10 mouse cellular contexts compared by ENCODE assay signal in the genomic region with DNA sequence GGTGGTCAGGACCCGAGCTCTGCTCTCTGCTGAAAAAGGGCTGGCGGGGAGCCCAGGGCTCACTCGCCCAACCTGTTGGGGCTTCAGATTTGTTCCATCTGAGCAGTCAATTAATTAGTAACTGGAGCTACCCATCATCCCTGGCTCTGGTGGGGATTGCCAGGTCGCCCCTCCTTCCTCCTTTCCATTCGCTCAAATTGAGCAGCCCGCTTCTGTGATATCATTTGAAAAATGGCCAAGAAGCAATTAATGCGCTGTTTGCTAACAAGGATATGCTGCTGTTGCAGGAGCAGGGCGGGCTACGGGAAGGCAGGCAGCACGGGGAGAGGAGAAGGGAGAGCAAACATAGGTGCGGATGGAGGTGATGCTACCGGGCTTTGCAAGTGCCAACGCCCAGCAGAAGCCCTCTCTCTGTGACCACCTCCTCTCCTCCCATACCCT.
A peak's percentile ranks its signal among the peaks of the same experiment; 100 is the strongest.
DNase-seq lines count a peak whose midpoint lies in the region; ATAC-seq lines count a peak whose summit lies in the region.
"Had no signal": no experiment of that assay in that cellular context is flagged by ENCODE, and none has a peak within 500 bp of the region (broad histone marks: within the 10 kb centered on the region; RNA-seq: fewer than 3 reads in every experiment).

No protein-coding gene starts in this region.

- H3K4me3 ChIP-seq in hindbrain, embryonic 15.5 days = no peak overlapping the region
- H3K4me3 ChIP-seq in hindbrain, embryonic 11.5 days (ENCODE audit: low read depth, low read length) = no peak overlapping the region
- H3K4me3 ChIP-seq in forebrain, embryonic 16.5 days (replicated peaks; ENCODE audit: low read length) = no peak overlapping the region

- H3K36me3 ChIP-seq in hindbrain, embryonic 15.5 days = no peaks in the 10 kb centered on the region
- H3K36me3 ChIP-seq in hindbrain, embryonic 11.5 days (ENCODE audit: control insufficient read depth, insufficient read depth, low read length) = no peaks in the 10 kb centered on the region
- no peaks in the 10 kb centered on the region for H3K36me3 ChIP-seq in forebrain, embryonic 16.5 days (ENCODE audit: control insufficient read depth, insufficient read depth)

- intact Hi-C loops in heart, postnatal 14 days (cut with DNase I) = no loop called here
- intact Hi-C loops in left cerebral cortex, postnatal 25 days (cut with DNase I) = no loop called here

- no peak for DNase-seq in hindbrain, embryonic 11.5 days (ENCODE audit: low spot score)
- peak; percentile 70 for DNase-seq in MN1 (ENCODE audit: low spot score)
- DNase-seq in kidney, postnatal 4 days = peak; percentile 79 to 87
- no peak for DNase-seq in heart, postnatal 14 days
- no peak for DNase-seq in left cerebral cortex, postnatal 25 days (ENCODE audit: low spot score in 2 of 2)
- DNase-seq: thymus, adult 2 months had no signal

- peaks cover 11% of the 10 kb centered on the region for H3K4me1 ChIP-seq in hindbrain, embryonic 15.5 days (replicated peaks)
- no peaks in the 10 kb centered on the region for H3K4me1 ChIP-seq in hindbrain, embryonic 11.5 days (replicated peaks; ENCODE audit: control insufficient read depth, insufficient read depth, low read length)
- peaks cover 9% of the 10 kb centered on the region for H3K4me1 ChIP-seq in forebrain, embryonic 16.5 days (replicated peaks; ENCODE audit: control insufficient read depth, insufficient read depth, low read length)

- 0 out of 2 replicates have a peak, but pooled peaks have one; percentile 45 for ATAC-seq in hindbrain, embryonic 15.5 days (ENCODE audit: low FRiP score, low read depth)
- ATAC-seq in hindbrain, embryonic 11.5 days (ENCODE audit: low FRiP score) = no peak
- peak; percentile 77 for ATAC-seq in forebrain, embryonic 16.5 days
- ATAC-seq in monocyte, adult 5-6 weeks (replicated peaks; ENCODE audit: insufficient number of reproducible peaks, low FRiP score, low TSS enrichment, poor library complexity, severe bottlenecking) = no peak

- H3K9ac ChIP-seq in hindbrain, embryonic 15.5 days = no peak overlapping the region
- H3K9ac ChIP-seq in hindbrain, embryonic 11.5 days (ENCODE audit: low read depth, low read length) = no peak overlapping the region
- H3K9ac ChIP-seq in forebrain, embryonic 16.5 days (replicated peaks; ENCODE audit: low read depth, low read length) = no peak overlapping the region

- 42% methylated on average over 13 of the region's 13 CpGs for WGBS in hindbrain, embryonic 15.5 days
- 73% methylated on average over 13 of the region's 13 CpGs for WGBS in hindbrain, embryonic 11.5 days
- WGBS in forebrain, embryonic 16.5 days = 22% methylated on average over 13 of the region's 13 CpGs

- H3K4me2 ChIP-seq in hindbrain, embryonic 15.5 days = peak overlapping the region; percentile 27; the same call in 1 of the 2 replicates
- H3K4me2 ChIP-seq in hindbrain, embryonic 11.5 days (replicated peaks; ENCODE audit: low read depth, low read length) = no peak overlapping the region
- H3K4me2 ChIP-seq in forebrain, embryonic 16.5 days (ENCODE audit: low read length) = no peak overlapping the region

- H3K9me3 ChIP-seq in hindbrain, embryonic 15.5 days = no peaks in the 10 kb centered on the region
- no peaks in the 10 kb centered on the region for H3K9me3 ChIP-seq in hindbrain, embryonic 11.5 days (ENCODE audit: control insufficient read depth, low read length)
- no peaks in the 10 kb centered on the region for H3K9me3 ChIP-seq in forebrain, embryonic 16.5 days (ENCODE audit: control insufficient read depth, low read length)

- H3K27me3 ChIP-seq in hindbrain, embryonic 15.5 days = peaks cover 2% of the 10 kb centered on the region; the same call in 1 of the 2 replicates
- H3K27me3 ChIP-seq in hindbrain, embryonic 11.5 days (ENCODE audit: control insufficient read depth, insufficient read depth, low read length) = no peaks in the 10 kb centered on the region
- peaks cover 16% of the 10 kb centered on the region; the same call in 1 of the 2 replicates for H3K27me3 ChIP-seq in forebrain, embryonic 16.5 days (replicated peaks; ENCODE audit: control insufficient read depth, insufficient read depth, low read length)

- H3K27ac ChIP-seq in hindbrain, embryonic 15.5 days (replicated peaks) = no peak overlapping the region
- H3K27ac ChIP-seq in hindbrain, embryonic 11.5 days (ENCODE audit: low read depth, low read length) = no peak overlapping the region
- H3K27ac ChIP-seq in forebrain, embryonic 16.5 days (ENCODE audit: low read length) = no peak overlapping the region
- H3K27ac ChIP-seq: macrophage had no signal

Comparison
In these comparisons a context has a peak if more than half of its experiments do, and no peak if none do; other contexts are left out.
1. ATAC-seq: peak in hindbrain, embryonic 15.5 days (single experiment) and forebrain, embryonic 16.5 days (single experiment); none in hindbrain, embryonic 11.5 days (single experiment) and monocyte, adult 5-6 weeks (single experiment).
2. DNase-seq: peak in MN1 (single experiment) and kidney, postnatal 4 days (2 of 2); none in hindbrain, embryonic 11.5 days (single experiment), heart, postnatal 14 days (0 of 2) and left cerebral cortex, postnatal 25 days (0 of 2).